Mouse (Mus musculus): Measurements from ENCODE around the gene Olfr979.
"Not testable (repeated sequence)": the region's sequence is repeated elsewhere in the genome, so short reads cannot be mapped to it uniquely, and the experiment has no call there.

DNA sequence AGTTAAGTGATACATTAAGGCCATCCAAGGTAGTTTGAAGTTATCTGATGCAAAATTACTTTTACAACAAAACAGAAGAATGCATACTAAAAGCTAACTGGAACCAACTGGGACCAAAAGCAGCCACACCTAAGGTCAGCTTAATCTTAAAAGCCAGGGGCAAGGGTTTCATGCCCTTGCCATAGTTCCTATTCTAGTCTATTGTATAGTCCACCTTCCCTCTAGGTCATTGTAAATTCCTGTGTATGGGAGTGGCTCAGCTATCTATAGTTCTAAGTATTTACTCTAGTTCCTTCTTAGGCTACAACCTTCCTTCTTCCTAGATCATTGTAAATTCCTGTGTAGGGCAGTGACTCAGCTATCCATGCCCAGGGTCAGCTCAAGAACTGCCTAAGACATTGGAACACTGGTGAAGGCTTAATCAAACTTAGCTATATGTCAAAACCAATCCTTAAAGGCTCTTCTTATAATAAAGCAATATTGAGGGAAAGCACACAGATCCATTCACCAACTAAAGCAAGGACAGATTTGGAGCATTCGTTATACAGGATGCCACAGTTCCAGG lies 26.6 kb downstream of the Olfr979 start:
- not testable (repeated sequence) for TF ChIP-seq CTCF, EP300 (IDR thresholded peaks at IDR 0.05; ENCODE audit: low read depth)
